Mouse (Mus musculus): ENCODE data around the gene Brip1. TPM values are rescaled to one million over a fixed set of nuclear protein-coding genes. Genes with fewer than 3 reads are reported as not detected.

Brip1 gene
- polyA plus RNA-seq (2012; rRNA removed) = 0.06 and 0.14 TPM in 2 replicates

GRCm38 (mm10) chr11:86201037-86201786 is at the start of gene Brip1:
Gene Brip1, minus strand, starts transcription at chr11:86201193.
- WGBS = under 1% methylated on average over 60 of the region's 60 CpGs
- no peaks in the 10 kb centered on the region for H3K4me1 ChIP-seq (ENCODE audit: control insufficient read depth, insufficient read depth, low read length)
- peak; percentile 88 for DNase-seq
- TF ChIP-seq POLR2A (IDR thresholded peaks at IDR 0.05; ENCODE audit: borderline replicate concordance, extremely low read depth, low read depth, low read length) (0 out of 2 replicates have a peak, but pooled peaks have one; percentile 33), CTCF (IDR thresholded peaks at IDR 0.05; ENCODE audit: insufficient read depth, low read length) (no peak)
- H3K4me3 ChIP-seq (replicated peaks; ENCODE audit: extremely low read depth, low read depth, low read length) = peak within 1 kb of the TSS; percentile 95

- Histone ChIP-seq H3K4me1 (ENCODE audit: control insufficient read depth, insufficient read depth, low read length) (no peaks in the 10 kb centered on the region), H3K4me3 (replicated peaks; ENCODE audit: extremely low read depth, low read depth, low read length) (no peak overlapping the region)
- 65% methylated on average over 4 of the region's 4 CpGs for WGBS
- no peak for TF ChIP-seq CTCF (IDR thresholded peaks at IDR 0.05; ENCODE audit: insufficient read depth, low read length)
- no peak for DNase-seq
Measured at GRCm38 (mm10) chr11:86232446-86232845, 31.5 kb upstream of the Brip1 start.

DNA sequence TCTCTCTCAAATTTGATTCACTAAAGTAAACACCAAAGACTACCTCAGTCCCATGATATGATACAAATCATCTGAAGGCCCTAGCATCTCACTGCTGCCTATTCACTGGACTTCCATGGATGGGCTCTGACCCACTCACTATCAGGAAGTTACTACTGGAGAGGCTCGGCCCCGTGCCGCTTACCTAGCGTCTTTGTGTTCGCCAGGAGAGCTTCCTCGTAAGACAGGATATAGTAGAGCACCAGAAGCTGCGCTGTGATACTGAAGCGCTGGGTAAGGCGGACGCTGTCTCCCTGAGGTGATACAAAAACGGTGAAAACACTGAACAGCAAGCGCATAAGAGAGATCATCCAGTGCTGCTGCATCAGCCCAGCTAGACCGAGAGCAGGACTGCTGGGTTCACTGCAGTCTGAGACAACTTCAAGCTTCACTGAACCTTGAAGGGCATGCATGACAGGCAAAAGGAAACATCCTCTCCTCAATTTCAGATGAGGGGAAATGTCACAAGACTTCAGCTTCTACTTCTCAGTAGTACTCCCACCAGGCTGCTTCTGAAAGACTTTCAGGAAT is 30.9 kb upstream of the Brip1 start:
- DNase-seq = no peak
- H3K4me3 ChIP-seq (replicated peaks; ENCODE audit: extremely low read depth, low read depth, low read length) = no peak overlapping the region
- no peaks in the 10 kb centered on the region for H3K4me1 ChIP-seq (ENCODE audit: control insufficient read depth, insufficient read depth, low read length)
- 93% methylated on average over 13 of the region's 13 CpGs for WGBS
- TF ChIP-seq POLR2A (IDR thresholded peaks at IDR 0.05; ENCODE audit: borderline replicate concordance, extremely low read depth, low read depth, low read length) (no peak), CTCF (IDR thresholded peaks at IDR 0.05; ENCODE audit: insufficient read depth, low read length) (no peak)

- 74% methylated on average over 8 of the region's 8 CpGs for WGBS
Measured at GRCm38 (mm10) chr11:86226646-86227180, 25.7 kb upstream of the Brip1 start.

DNA sequence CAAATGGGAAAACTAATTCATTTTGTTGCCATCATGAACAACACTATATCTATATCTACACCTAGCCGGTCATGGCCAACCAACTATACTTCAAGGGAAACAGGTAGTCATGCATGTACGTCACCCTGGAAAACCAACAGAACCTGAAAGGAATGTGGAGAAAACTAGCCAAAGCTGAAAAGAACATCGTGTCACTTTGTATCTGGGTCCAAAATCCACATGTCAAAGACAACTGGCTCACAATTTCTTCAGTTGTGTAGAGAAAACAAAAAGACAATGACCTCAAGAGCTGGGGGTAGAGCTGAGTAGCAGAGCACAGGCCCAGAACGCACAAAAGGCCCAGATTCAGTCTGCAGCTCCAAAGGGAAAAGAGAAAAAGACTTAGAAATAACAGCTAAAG is 24.8 kb upstream of the Brip1 start:
- DNase-seq = no peak
- Histone ChIP-seq H3K4me3 (replicated peaks; ENCODE audit: extremely low read depth, low read depth, low read length) (no peak overlapping the region), H3K4me1 (ENCODE audit: control insufficient read depth, insufficient read depth, low read length) (no peaks in the 10 kb centered on the region)
- WGBS = 87% methylated on average over 4 of the region's 4 CpGs
- TF ChIP-seq POLR2A (IDR thresholded peaks at IDR 0.05; ENCODE audit: borderline replicate concordance, extremely low read depth, low read depth, low read length) (no peak), CTCF (IDR thresholded peaks at IDR 0.05; ENCODE audit: insufficient read depth, low read length) (no peak)

More at GRCm38 (mm10) chr11:86226646-86227180, 25.7 kb upstream of the Brip1 start:
- TF ChIP-seq CTCF (IDR thresholded peaks at IDR 0.05; ENCODE audit: insufficient read depth, low read length) = no peak
- no peak for TF ChIP-seq POLR2A (IDR thresholded peaks at IDR 0.05; ENCODE audit: borderline replicate concordance, extremely low read depth, low read depth, low read length)
- Histone ChIP-seq H3K4me1 (ENCODE audit: control insufficient read depth, insufficient read depth, low read length) (no peaks in the 10 kb centered on the region), H3K4me3 (replicated peaks; ENCODE audit: extremely low read depth, low read depth, low read length) (no peak overlapping the region)
- DNase-seq = no peak

DNA sequence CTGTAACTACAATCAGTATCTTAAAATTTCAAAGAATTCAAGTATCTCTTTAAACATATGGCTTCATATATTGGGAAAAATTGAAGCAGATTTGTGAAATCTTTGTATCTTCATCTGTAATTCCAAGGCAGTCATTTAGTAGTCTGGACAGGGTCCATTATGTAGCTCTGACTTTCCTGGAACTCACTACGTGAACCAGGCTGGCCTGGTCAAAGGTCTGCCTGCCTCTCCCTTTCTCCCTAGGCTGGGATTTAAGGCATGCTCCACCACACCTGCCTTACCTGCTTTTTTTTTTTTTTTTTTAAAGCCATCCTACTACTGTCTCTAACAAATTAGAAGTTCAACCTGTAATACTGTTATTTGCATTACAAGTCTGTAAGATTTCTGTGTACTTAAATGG is 10.8 kb upstream of the Brip1 start:
- WGBS = 65% methylated on average over 1 of the region's 1 CpGs
- no peak for DNase-seq

DNA sequence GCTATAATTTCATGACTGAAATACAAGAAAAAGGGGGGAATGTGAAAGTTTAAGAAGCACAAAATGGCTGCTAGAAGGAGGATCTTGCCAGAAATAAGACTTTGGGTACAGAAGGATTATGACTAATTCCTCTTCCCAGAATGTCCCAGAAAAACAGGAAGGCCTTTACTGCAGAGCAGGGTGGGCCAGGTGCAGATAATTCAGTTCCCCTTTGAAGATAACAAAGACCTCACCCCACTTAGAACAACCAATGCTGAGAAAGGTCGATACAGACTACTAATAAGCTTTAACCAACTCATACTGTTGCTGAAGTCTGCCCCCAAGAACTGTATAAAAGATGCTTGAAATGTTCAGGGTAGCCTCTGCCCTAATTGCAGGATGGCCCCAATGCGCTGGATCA is 8.1 kb upstream of the Brip1 start:
- H3K4me1 ChIP-seq (ENCODE audit: control insufficient read depth, insufficient read depth, low read length) = no peaks in the 10 kb centered on the region
- WGBS = 92% methylated on average over 2 of the region's 2 CpGs
- no peak for DNase-seq
- H3K4me3 ChIP-seq (replicated peaks; ENCODE audit: extremely low read depth, low read depth, low read length) = no peak overlapping the region
- no peak for TF ChIP-seq POLR2A (IDR thresholded peaks at IDR 0.05; ENCODE audit: borderline replicate concordance, extremely low read depth, low read depth, low read length)
- TF ChIP-seq CTCF (IDR thresholded peaks at IDR 0.05; ENCODE audit: insufficient read depth, low read length) = no peak

More for the DNA sequence above, 10.8 kb upstream of the Brip1 start:
- Histone ChIP-seq H3K4me1 (ENCODE audit: control insufficient read depth, insufficient read depth, low read length) (no peaks in the 10 kb centered on the region), H3K4me3 (replicated peaks; ENCODE audit: extremely low read depth, low read depth, low read length) (no peak overlapping the region)
- TF ChIP-seq POLR2A (IDR thresholded peaks at IDR 0.05; ENCODE audit: borderline replicate concordance, extremely low read depth, low read depth, low read length) (no peak), CTCF (IDR thresholded peaks at IDR 0.05; ENCODE audit: insufficient read depth, low read length) (no peak)

DNA sequence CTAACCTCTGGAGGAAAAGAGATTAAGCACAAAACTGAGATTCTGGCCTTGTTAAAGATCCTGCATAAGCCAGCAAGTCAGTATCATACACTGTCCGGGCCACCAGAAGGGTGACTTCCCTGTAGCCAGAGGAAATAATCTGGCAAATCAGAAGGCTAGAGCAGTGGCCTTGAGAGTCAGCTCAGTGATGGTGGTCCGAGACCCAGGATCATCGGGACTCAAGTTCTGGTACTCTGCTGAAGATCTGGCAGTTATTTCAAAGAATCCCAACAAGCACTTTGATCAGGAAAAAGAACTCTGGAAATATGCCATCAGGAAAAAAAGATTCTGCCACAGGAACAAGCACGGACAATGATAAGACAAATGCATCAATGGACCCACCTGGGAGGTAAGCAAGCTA is 4.9 kb upstream of the Brip1 start:
- DNase-seq = no peak
- H3K4me1 ChIP-seq (ENCODE audit: control insufficient read depth, insufficient read depth, low read length) = no peaks in the 10 kb centered on the region
- H3K4me3 ChIP-seq (replicated peaks; ENCODE audit: extremely low read depth, low read depth, low read length) = no peak overlapping the region
- TF ChIP-seq POLR2A (IDR thresholded peaks at IDR 0.05; ENCODE audit: borderline replicate concordance, extremely low read depth, low read depth, low read length) (no peak), CTCF (IDR thresholded peaks at IDR 0.05; ENCODE audit: insufficient read depth, low read length) (no peak)
- WGBS = 93% methylated on average over 4 of the region's 4 CpGs

DNA sequence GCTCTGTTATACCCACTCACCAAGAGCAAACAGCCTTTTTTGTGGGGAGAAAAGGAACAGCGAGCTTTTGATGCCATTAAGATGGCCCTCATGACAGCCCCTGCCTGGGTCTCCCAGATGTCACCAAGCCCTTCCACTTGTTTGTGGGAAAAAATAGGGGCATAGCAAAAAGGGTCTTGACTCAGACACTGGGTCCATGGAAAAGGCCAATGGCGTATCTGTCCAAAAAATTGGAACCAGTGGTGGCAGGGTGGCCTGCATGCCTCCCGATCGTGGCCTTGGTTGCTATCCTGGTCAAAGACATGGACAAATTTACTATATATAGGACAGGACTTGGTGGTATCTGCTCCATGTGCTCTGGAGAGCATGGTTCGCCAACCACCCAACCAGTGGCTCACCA is 4.0 kb upstream of the Brip1 start:
- TF ChIP-seq CTCF (IDR thresholded peaks at IDR 0.05; ENCODE audit: insufficient read depth, low read length) (no peak), POLR2A (IDR thresholded peaks at IDR 0.05; ENCODE audit: borderline replicate concordance, extremely low read depth, low read depth, low read length) (no peak)
- no peak for DNase-seq
- over 99% methylated on average over 5 of the region's 5 CpGs for WGBS
- no peaks in the 10 kb centered on the region for H3K4me1 ChIP-seq (ENCODE audit: control insufficient read depth, insufficient read depth, low read length)
- H3K4me3 ChIP-seq (replicated peaks; ENCODE audit: extremely low read depth, low read depth, low read length) = no peak overlapping the region
